Mouse (Mus musculus) heart, adult 2 months (tissue): Measurements from ENCODE around the gene Arhgdia. TPM values are rescaled to one million over a fixed set of nuclear protein-coding genes. Genes with fewer than 3 reads are reported as not detected.

Experiments
- DNase-seq, 2 experiments: peaks; one replicate each; pipeline ENCODE4 v3.0.0; 2021
- H3K27ac ChIP-seq: fragments of 200-600 bp; 2 replicates; pipeline ENCODE4 v1.8.1; 2022
- H3K27me3 ChIP-seq: fragments of 200-500 bp; 2 replicates; pipeline ENCODE4 v1.6.1; 2012; ENCODE audit warnings: mild to moderate bottlenecking, low read length, inconsistent platforms, mixed read lengths; ENCODE audit not compliant: control insufficient read depth, insufficient read depth
- H3K36me3 ChIP-seq: fragments of 200-500 bp; 2 replicates; pipeline ENCODE4 v1.6.1; 2012; ENCODE audit warnings: low read length, inconsistent platforms; ENCODE audit not compliant: control insufficient read depth, insufficient read depth
- H3K4me1 ChIP-seq: fragments of 200-500 bp; 2 replicates; pipeline ENCODE4 v1.6.1; 2011; ENCODE audit warnings: low read length; ENCODE audit not compliant: control insufficient read depth, insufficient read depth
- H3K4me3 ChIP-seq: fragments of 200-600 bp; 2 replicates; pipeline ENCODE4 v1.8.1; 2022
- H3K79me2 ChIP-seq: fragments of 200-500 bp; replicated peaks from 2 replicates; pipeline ENCODE4 v1.6.1; 2012; ENCODE audit warnings: mild to moderate bottlenecking, inconsistent platforms, low read length, moderate library complexity, mixed read lengths; ENCODE audit not compliant: control insufficient read depth, insufficient read depth
- H3K9ac ChIP-seq: fragments of 200-500 bp; 2 replicates; pipeline ENCODE4 v1.6.1; 2012; ENCODE audit warnings: low read depth, mild to moderate bottlenecking, control low read depth, inconsistent platforms, low read length, mixed read lengths
- CTCF ChIP-seq: fragments of 200-600 bp; IDR thresholded peaks from 2 replicates; pipeline ENCODE4 v1.8.1; 2022; ENCODE audit warnings: antibody characterized with exemption, mild to moderate bottlenecking, moderate library complexity
- EP300 ChIP-seq: fragments of 200-500 bp; IDR thresholded peaks from 2 replicates; pipeline ENCODE4 v1.6.1; 2011; ENCODE audit warnings: low read depth, low read length, control low read depth; ENCODE audit not compliant: insufficient read depth
- POLR2A ChIP-seq: fragments of 200-500 bp; IDR thresholded peaks from 2 replicates; pipeline ENCODE4 v1.6.1; 2011; ENCODE audit warnings: mild to moderate bottlenecking, low read depth, low read length, control low read depth; ENCODE audit not compliant: insufficient read depth
- WGBS: fragments of 180-500 bp; shearing (Covaris S2); methylation state at CpG from one replicate; pipeline ENCODE4 v1.1.7; 2018; 5-methylcytosine and 5-hydroxymethylcytosine counted together
- intact Hi-C: fragments of 180-260 bp; cut with DNase I; formaldehyde crosslinking; loops from one replicate; pipeline ENCODE4 v1.15.1; 2025
- polyA plus RNA-seq: library from polyadenylated mRNA; depleted of rRNA; stranded (reverse); fragments of >200 nt; gene quantifications from 2 replicates; pipeline ENCODE4 v1.2.3, GENCODE M21; 2012
- total RNA-seq, 2 experiments: library from RNA; stranded (reverse); gene quantifications; 2 replicates each; pipeline ENCODE4 v1.2.3; 2021

Gene Arhgdia
- total and polyA plus RNA-seq, 3 experiments = 139 to 257 (median 144) TPM

DNA sequence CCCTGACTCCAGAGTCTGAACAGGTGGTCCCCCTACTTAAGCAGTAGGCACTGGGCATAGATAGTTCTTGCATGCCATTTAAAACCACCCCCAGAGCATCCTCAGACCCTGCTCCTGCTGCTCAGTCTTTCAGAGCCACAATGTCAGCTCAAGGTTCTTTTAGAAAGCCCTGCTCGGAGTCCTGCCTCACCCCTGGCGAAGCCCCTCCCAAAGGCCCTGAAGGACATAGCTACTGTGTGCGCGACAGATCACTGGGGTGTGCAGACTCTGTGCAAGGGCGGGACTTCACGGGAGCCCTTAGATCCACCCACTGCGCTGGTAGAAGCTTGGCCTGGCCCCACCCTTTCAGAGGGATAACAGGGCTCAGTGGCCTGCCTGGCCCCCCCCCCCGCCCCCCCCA is 27.8 kb upstream of the Arhgdia start:
- DNase-seq = no peak
- TF ChIP-seq EP300 (no peak), POLR2A (no peak), CTCF (no peak)
- Histone ChIP-seq H3K4me1 (peaks cover 4% of the 10 kb centered on the region), H3K36me3 (no peaks in the 10 kb centered on the region), H3K27me3 (no peaks in the 10 kb centered on the region), H3K79me2 (no peaks in the 10 kb centered on the region), H3K9ac (no peak overlapping the region), H3K4me3 (no peak overlapping the region), H3K27ac (no peak overlapping the region)
- intact Hi-C loops = no loop called here
- WGBS = 66% methylated on average over 8 of the region's 8 CpGs

DNA sequence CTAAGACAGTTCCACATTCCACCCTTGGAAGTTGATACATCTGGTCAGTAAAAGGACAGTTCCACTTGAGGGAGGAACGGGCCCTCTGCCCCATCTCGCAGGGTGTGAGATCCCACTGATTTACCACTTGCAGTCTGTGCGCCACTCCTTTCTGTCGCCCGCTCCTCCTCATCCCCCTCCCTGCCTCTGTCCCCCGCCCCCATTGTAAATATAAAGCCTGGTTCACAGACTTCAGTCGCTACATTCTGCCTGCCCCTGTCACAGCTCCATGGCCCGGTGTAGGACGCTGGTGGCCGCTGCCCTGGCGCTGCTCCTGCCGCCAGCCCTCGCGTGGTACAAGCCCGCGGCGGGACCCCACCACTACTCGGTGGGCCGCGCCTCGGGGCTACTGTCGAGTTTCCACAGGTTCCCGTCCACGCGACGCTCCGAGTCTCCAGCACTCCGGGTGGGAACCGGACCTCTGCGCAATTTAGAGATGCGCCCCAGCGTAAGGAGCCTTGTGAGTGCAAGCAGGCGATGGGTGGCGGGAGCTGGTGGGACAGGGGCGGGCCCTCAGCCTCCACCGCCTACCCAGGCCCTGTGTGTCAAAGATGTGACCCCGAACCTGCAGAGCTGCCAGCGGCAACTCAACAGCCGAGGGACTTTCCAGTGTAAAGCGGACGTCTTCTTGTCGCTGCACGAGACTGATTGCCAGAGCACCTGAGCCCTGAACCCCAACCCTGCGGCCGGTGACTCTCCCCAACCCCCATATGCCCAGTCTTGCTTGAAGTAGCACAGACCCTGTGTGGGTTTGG is 27.0 kb upstream of the Arhgdia start, which contains the start of gene Npb:
Gene Npb (plus strand): TSS at position 237 of the 794 bp plus-strand sequence.
- WGBS = 23% methylated on average over 45 of the region's 45 CpGs
- DNase-seq = no peak
- Histone ChIP-seq H3K79me2 (no peaks in the 10 kb centered on the region), H3K9ac (no peak within 1 kb of the TSS; the same call in 1 of the 2 replicates), H3K27ac (no peak within 1 kb of the TSS), H3K36me3 (no peaks in the 10 kb centered on the region), H3K4me1 (peaks cover 4% of the 10 kb centered on the region), H3K4me3 (no peak within 1 kb of the TSS), H3K27me3 (no peaks in the 10 kb centered on the region)
- intact Hi-C loops = no loop called here
- TF ChIP-seq POLR2A (no peak), EP300 (no peak), CTCF (no peak)

DNA sequence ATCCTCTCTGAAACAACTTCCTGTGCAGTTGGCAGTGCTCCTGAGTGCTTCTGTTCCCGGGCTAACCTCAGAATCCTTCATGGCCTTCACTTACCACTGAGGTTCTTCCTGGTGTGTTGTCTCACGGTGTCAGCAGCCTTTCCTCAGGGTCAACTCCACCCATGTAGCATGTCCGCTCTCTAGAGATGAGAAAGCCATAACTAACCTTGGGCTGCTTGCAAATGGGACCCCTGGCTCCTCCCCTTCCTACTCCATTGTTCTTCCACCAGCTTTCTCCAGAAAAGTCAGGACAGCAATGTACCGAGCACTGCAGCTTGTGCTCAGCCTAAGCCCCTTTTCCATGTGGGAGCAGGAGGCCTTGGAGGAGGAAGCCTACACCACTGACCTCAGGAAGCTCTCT is 25.3 kb upstream of the Arhgdia start:
- no peaks in the 10 kb centered on the region for H3K79me2 ChIP-seq
- H3K9ac ChIP-seq = no peak overlapping the region
- intact Hi-C loops = no loop called here
- no peaks in the 10 kb centered on the region for H3K27me3 ChIP-seq
- no peak overlapping the region for H3K4me3 ChIP-seq
- 39% methylated on average over 4 of the region's 4 CpGs for WGBS
- H3K27ac ChIP-seq = no peak overlapping the region
- TF ChIP-seq POLR2A (no peak), CTCF (no peak), EP300 (no peak)
- H3K4me1 ChIP-seq = peaks cover 4% of the 10 kb centered on the region
- H3K36me3 ChIP-seq = no peaks in the 10 kb centered on the region
- no peak for DNase-seq

DNA sequence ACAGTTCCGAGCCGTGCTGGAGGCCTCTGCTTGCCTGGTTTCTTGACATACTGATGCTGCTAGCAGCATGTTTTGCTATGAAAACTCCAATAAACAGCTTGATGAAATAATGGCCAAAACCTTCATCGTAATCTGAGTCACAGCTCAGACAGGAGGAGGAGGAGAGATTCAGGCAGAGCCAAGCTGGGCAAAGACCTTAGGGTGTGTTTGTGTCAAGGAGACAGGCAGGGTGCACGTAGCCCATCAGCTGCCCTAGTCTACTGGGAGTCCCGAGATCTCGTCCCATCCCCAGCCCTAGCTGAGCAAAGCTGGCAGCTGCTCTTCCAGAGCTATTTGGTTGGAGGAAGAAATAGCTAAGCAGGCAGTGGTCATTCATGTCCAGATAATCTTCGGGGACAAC is 24.2 kb upstream of the Arhgdia start:
- no peak for TF ChIP-seq POLR2A
- TF ChIP-seq EP300 = no peak
- TF ChIP-seq CTCF = no peak
- intact Hi-C loops = no loop called here
- H3K4me1 ChIP-seq = peaks cover 4% of the 10 kb centered on the region
- H3K27me3 ChIP-seq = no peaks in the 10 kb centered on the region
- no peak overlapping the region for H3K9ac ChIP-seq
- no peaks in the 10 kb centered on the region for H3K36me3 ChIP-seq
- WGBS = 84% methylated on average over 7 of the region's 7 CpGs
- no peak overlapping the region for H3K4me3 ChIP-seq
- no peaks in the 10 kb centered on the region for H3K79me2 ChIP-seq
- H3K27ac ChIP-seq = no peak overlapping the region
- no peak for DNase-seq

DNA sequence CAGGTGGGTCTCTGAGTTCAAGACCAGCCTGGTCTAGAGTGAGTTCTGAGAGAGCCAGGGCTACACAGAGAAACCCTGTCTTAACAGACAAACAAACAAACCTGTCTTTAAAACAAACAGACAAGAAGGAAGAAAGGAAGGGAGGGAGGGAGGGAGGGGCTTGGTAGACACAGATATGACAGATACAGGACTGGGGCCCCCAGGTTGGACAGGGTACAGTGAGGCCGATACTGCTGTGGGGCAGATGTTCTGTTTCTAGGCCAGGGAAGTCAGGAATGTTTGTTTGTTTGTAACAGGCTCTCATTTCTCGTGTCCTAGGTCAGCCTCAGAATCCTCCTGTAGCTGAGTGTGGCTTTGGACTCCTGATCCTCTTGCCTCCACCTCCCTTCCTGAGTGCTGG is 22.1 kb upstream of the Arhgdia start:
- peaks cover 8% of the 10 kb centered on the region for H3K4me1 ChIP-seq
- H3K79me2 ChIP-seq = no peaks in the 10 kb centered on the region
- no peak for TF ChIP-seq POLR2A
- TF ChIP-seq EP300 = no peak
- H3K27me3 ChIP-seq = no peaks in the 10 kb centered on the region
- no peak overlapping the region for H3K9ac ChIP-seq
- DNase-seq = no peak
- no peak overlapping the region for H3K27ac ChIP-seq
- no peaks in the 10 kb centered on the region for H3K36me3 ChIP-seq
- WGBS = 79% methylated on average over 2 of the region's 2 CpGs
- H3K4me3 ChIP-seq = no peak overlapping the region
- intact Hi-C loops = no loop called here

DNA sequence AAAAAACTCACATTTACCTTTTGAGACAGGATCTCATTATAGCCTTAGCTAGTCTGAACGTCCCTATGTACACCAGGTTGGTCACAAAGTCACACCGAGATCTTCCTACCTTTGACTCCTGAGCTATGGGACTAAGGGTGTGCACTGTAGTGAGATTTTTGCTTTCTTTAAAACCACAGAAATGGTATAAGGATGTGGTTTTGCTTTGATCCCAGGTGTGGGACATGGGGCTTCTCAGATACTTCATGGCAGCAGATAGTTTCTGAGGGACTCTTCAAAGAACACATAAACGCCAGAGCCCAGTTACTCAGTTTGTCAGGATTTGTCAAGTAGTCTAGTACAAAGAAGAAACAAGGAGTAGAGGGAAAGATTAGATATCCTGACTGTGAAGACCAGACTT is 19.3 kb upstream of the Arhgdia start:
- Histone ChIP-seq H3K27me3 (no peaks in the 10 kb centered on the region), H3K79me2 (peaks cover 3% of the 10 kb centered on the region; the same call in 1 of the 2 replicates), H3K27ac (no peak overlapping the region), H3K9ac (no peak overlapping the region), H3K4me1 (peaks cover 7% of the 10 kb centered on the region), H3K4me3 (no peak overlapping the region), H3K36me3 (no peaks in the 10 kb centered on the region; the same call in 1 of the 2 replicates)
- intact Hi-C loops = no loop called here
- TF ChIP-seq POLR2A = no peak
- no peak for TF ChIP-seq EP300
- TF ChIP-seq CTCF = no peak
- no peak for DNase-seq
- 86% methylated on average over 3 of the region's 3 CpGs for WGBS
